Mouse (Mus musculus) liver, postnatal 0 days (tissue): ENCODE measurements around the gene Kctd11. TPM values are rescaled to one million over a fixed set of nuclear protein-coding genes. Genes with fewer than 3 reads are reported as not detected.
A peak's percentile ranks its signal among the peaks of the same experiment; 100 is the strongest.

Experiments used
- ATAC-seq: fragments of 200-750 bp; cut with Nextera tagmentation; 2 replicates; pipeline ENCODE4 v1.8.0; 2017; ENCODE audit warnings: mild to moderate bottlenecking, moderate library complexity
- DNase-seq: peaks from one replicate; pipeline ENCODE4 v3.0.0-alpha.2; 2016
- H3K27ac ChIP-seq: fragments of 300-500 bp; sonication (generic); 2 replicates; pipeline ENCODE4 v1.5.1; 2014; ENCODE audit warnings: antibody characterized with exemption, moderate library complexity, mild to moderate bottlenecking, low read depth
- H3K27me3 ChIP-seq: fragments of 300-500 bp; sonication (generic); 2 replicates; pipeline ENCODE4 v1.6.1; 2014; ENCODE audit warnings: low read length, control low read depth, mixed read lengths; ENCODE audit not compliant: insufficient read depth
- H3K36me3 ChIP-seq: fragments of 300-500 bp; sonication (generic); replicated peaks from 2 replicates; pipeline ENCODE4 v1.6.1; 2014; ENCODE audit warnings: mild to moderate bottlenecking, control low read depth, low read length, moderate library complexity, mixed read lengths; ENCODE audit not compliant: insufficient read depth
- H3K4me1 ChIP-seq: fragments of 300-500 bp; sonication (generic); 2 replicates; pipeline ENCODE4 v1.6.1; 2014; ENCODE audit warnings: antibody characterized with exemption, mild to moderate bottlenecking, control low read depth; ENCODE audit not compliant: insufficient read depth
- H3K4me2 ChIP-seq: fragments of 300-500 bp; sonication (generic); 2 replicates; pipeline ENCODE4 v1.6.1; 2014; ENCODE audit warnings: low read depth, mild to moderate bottlenecking, low read length, moderate library complexity, mixed read lengths
- H3K4me3 ChIP-seq: fragments of 300-500 bp; sonication (generic); 2 replicates; pipeline ENCODE4 v1.5.1; 2014; ENCODE audit warnings: low read depth, low read length
- H3K9ac ChIP-seq: fragments of 300-500 bp; sonication (generic); replicated peaks from 2 replicates; pipeline ENCODE4 v1.6.1; 2014; ENCODE audit warnings: mild to moderate bottlenecking, moderate library complexity
- H3K9me3 ChIP-seq: fragments of 300-500 bp; sonication (generic); 2 replicates; pipeline ENCODE4 v1.6.1; 2016; ENCODE audit warnings: mild to moderate bottlenecking, control low read depth, low read length, mixed read lengths
- CTCF ChIP-seq: sonication (generic); IDR thresholded peaks from 2 replicates; pipeline ENCODE4 v1.5.1; 2016; ENCODE audit warnings: antibody characterized with exemption, low read depth
- EP300 ChIP-seq: IDR thresholded peaks from 2 replicates; pipeline ENCODE4 v1.6.1; 2016; ENCODE audit warnings: antibody characterized with exemption, low read depth, mild to moderate bottlenecking
- WGBS: fragments of 180-500 bp; shearing (Covaris S2); extraction: QIAGEN DNeasy Blood & Tissue Kit; methylation state at CpG from one replicate; pipeline ENCODE4 v1.1.7; 2014; ENCODE audit not compliant: insufficient replicate concordance; 5-methylcytosine and 5-hydroxymethylcytosine counted together
- polyA plus RNA-seq: library from polyadenylated mRNA; unstranded; fragments of >200 nt; fragmentation: Nextera tagmentation; extraction: Ambion mirVana; gene quantifications from 2 replicates; pipeline ENCODE4 v1.2.1, GENCODE M21; 2015

The Kctd11 gene
- polyA plus RNA-seq, 1 experiment from 2014 or later = 0.92 TPM

GRCm38 (mm10) chr11:69853994-69854393 is 27.2 kb downstream of the Kctd11 start:
- 28% methylated on average over 7 of the region's 7 CpGs for WGBS

GRCm38 (mm10) chr11:69850754-69851153 is 30.5 kb downstream of the Kctd11 start:
- Histone ChIP-seq H3K27me3 (no peaks in the 10 kb centered on the region), H3K4me1 (peaks cover 76% of the 10 kb centered on the region), H3K9ac (no peak overlapping the region), H3K4me2 (peak overlapping the region; percentile 29; the same call in 1 of the 2 replicates), H3K4me3 (no peak overlapping the region), H3K27ac (peak overlapping the region; percentile 76), H3K36me3 (peaks cover 37% of the 10 kb centered on the region), H3K9me3 (no peaks in the 10 kb centered on the region)
- peak; percentile 25 for DNase-seq
- no peak for ATAC-seq
- 40% methylated on average over 8 of the region's 8 CpGs for WGBS
- TF ChIP-seq EP300 (no peak), CTCF (no peak)

More at GRCm38 (mm10) chr11:69853994-69854393, 27.2 kb downstream of the Kctd11 start:
- H3K4me2 ChIP-seq = peak overlapping the region; percentile 53
- H3K4me1 ChIP-seq = peaks cover 59% of the 10 kb centered on the region
- H3K36me3 ChIP-seq = peaks cover 32% of the 10 kb centered on the region
- H3K4me3 ChIP-seq = peak overlapping the region; percentile 1
- peaks cover 5% of the 10 kb centered on the region; the same call in 1 of the 2 replicates for H3K27me3 ChIP-seq
- ATAC-seq (peak; percentile 92), DNase-seq (peak; percentile 86)
- no peaks in the 10 kb centered on the region for H3K9me3 ChIP-seq
- H3K9ac ChIP-seq = peak overlapping the region; percentile 54
- H3K27ac ChIP-seq = peak overlapping the region; percentile 84
- TF ChIP-seq CTCF (no peak), EP300 (peak; percentile 98)

- Histone ChIP-seq H3K9ac (no peak overlapping the region), H3K27me3 (no peaks in the 10 kb centered on the region), H3K4me3 (no peak overlapping the region), H3K4me2 (0 out of 2 replicates have a peak overlapping the region, but pooled peaks have one; percentile 7), H3K27ac (peak overlapping the region; percentile 76), H3K9me3 (no peaks in the 10 kb centered on the region), H3K36me3 (peaks cover 37% of the 10 kb centered on the region), H3K4me1 (peaks cover 75% of the 10 kb centered on the region)
- ATAC-seq (no peak), DNase-seq (no peak)
- 79% methylated on average over 15 of the region's 15 CpGs for WGBS
- TF ChIP-seq EP300 = no peak
- no peak for TF ChIP-seq CTCF
Measured at GRCm38 (mm10) chr11:69849884-69850283, 31.3 kb downstream of the Kctd11 start.

- no peaks in the 10 kb centered on the region for H3K9me3 ChIP-seq
- ATAC-seq = no peak
- H3K4me3 ChIP-seq = no peak overlapping the region
- H3K9ac ChIP-seq = no peak overlapping the region
- DNase-seq = no peak
- H3K4me2 ChIP-seq = peak overlapping the region; percentile 19; the same call in 1 of the 2 replicates
- no peaks in the 10 kb centered on the region for H3K27me3 ChIP-seq
- H3K4me1 ChIP-seq = peaks cover 69% of the 10 kb centered on the region
- 60% methylated on average over 9 of the region's 9 CpGs for WGBS
- TF ChIP-seq EP300 (no peak), CTCF (no peak)
- peaks cover 37% of the 10 kb centered on the region for H3K36me3 ChIP-seq
- H3K27ac ChIP-seq = peak overlapping the region; percentile 76
Measured at GRCm38 (mm10) chr11:69849128-69849527, 32.1 kb downstream of the Kctd11 start.

GRCm38 (mm10) chr11:69848021-69848420 is 33.2 kb downstream of the Kctd11 start:
- Histone ChIP-seq H3K4me2 (peak overlapping the region; percentile 92), H3K9me3 (no peaks in the 10 kb centered on the region), H3K4me3 (no peak overlapping the region), H3K4me1 (peaks cover 61% of the 10 kb centered on the region), H3K27me3 (no peaks in the 10 kb centered on the region), H3K27ac (no peak overlapping the region), H3K36me3 (peaks cover 37% of the 10 kb centered on the region), H3K9ac (no peak overlapping the region)
- no peak for TF ChIP-seq CTCF
- TF ChIP-seq EP300 = no peak
- no peak for DNase-seq
- 95% methylated on average over 6 of the region's 6 CpGs for WGBS
- ATAC-seq = no peak

GRCm38 (mm10) chr11:69846738-69847688 is 34.2 kb downstream of the Kctd11 start:
- TF ChIP-seq EP300 = no peak
- no peak for TF ChIP-seq CTCF
- H3K9ac ChIP-seq = peak overlapping the region; percentile 92
- H3K4me3 ChIP-seq = peak overlapping the region; percentile 89
- no peaks in the 10 kb centered on the region for H3K9me3 ChIP-seq
- H3K36me3 ChIP-seq = peaks cover 33% of the 10 kb centered on the region
- ATAC-seq (peak; percentile 32), DNase-seq (peak; percentile 66)
- no peaks in the 10 kb centered on the region for H3K27me3 ChIP-seq
- H3K4me2 ChIP-seq = peak overlapping the region; percentile 92
- peaks cover 56% of the 10 kb centered on the region for H3K4me1 ChIP-seq
- H3K27ac ChIP-seq = peak overlapping the region; percentile 97
- WGBS = 8% methylated on average over 37 of the region's 37 CpGs
